Mouse (Mus musculus): ENCODE measurements around the gene Nat8f6. TPM values are rescaled to one million over a fixed set of nuclear protein-coding genes. Genes with fewer than 3 reads are reported as not detected.
"Not testable (repeated sequence)": the region's sequence is repeated elsewhere in the genome, so short reads cannot be mapped to it uniquely, and the experiment has no call there.

Gene Nat8f6
- polyA plus RNA-seq, 1 experiment from 2014 or later: not detected

DNA sequence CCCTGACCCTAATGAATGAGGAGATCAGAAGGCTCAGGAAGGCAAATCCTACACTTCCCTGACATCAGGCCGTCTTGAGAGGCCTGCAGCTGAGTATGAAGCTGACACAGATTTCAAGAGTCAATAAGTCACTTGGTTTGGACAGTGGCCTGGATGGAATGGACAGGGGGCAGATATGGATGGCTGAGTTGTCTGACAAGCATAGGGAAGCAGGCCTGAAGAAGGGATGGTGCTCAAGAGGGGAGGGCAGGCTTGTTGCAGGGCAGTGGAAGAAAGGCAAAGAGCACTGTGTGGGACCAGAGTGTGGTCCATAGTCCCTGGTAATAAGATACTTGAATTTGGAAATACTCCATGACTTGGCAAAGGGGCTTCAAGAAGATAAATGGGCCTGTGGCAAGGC is 8.7 kb upstream of the Nat8f6 start:
- no peaks in the 10 kb centered on the region for H3K27me3 ChIP-seq (replicated peaks; ENCODE audit: control insufficient read depth, insufficient read depth, low read length)
- no peak overlapping the region for H3K4me3 ChIP-seq (ENCODE audit: low read depth, low read length)
- ATAC-seq (ENCODE audit: low read depth) (no peak), DNase-seq (ENCODE audit: low spot score) (no peak)
- H3K36me3 ChIP-seq (ENCODE audit: control insufficient read depth, insufficient read depth, low read length): no peaks in the 10 kb centered on the region
- H3K9me3 ChIP-seq (ENCODE audit: control insufficient read depth, low read length): no peaks in the 10 kb centered on the region
- no peak overlapping the region for H3K4me2 ChIP-seq (ENCODE audit: low read depth, low read length)
- no peaks in the 10 kb centered on the region for H3K4me1 ChIP-seq (ENCODE audit: control insufficient read depth, insufficient read depth, low read length)
- 54% methylated on average over 1 of the region's 1 CpGs for WGBS
- H3K27ac ChIP-seq (replicated peaks; ENCODE audit: low read depth, low read length): no peak overlapping the region
- H3K9ac ChIP-seq (ENCODE audit: low read depth, low read length): no peak overlapping the region

DNA sequence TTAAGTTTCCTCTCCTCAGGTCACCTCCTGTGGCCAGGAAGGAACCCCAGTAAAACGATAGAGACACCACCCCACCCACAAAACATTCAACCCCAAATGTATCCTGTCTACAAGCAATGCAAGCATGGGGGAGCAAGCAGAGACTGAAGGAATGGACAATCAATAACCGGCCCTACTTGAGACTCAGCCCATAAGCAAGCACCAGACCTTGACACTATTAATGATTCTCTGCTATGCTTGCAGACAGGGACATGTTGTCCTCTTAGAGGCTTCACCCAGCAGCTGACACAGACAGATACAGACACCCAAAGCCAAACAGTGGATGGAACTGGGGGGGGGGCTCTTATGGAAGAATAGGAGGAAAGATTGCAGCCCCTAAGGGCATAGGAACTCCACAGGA is 5.1 kb upstream of the Nat8f6 start:
- WGBS: 87% methylated on average over 2 of the region's 2 CpGs

DNA sequence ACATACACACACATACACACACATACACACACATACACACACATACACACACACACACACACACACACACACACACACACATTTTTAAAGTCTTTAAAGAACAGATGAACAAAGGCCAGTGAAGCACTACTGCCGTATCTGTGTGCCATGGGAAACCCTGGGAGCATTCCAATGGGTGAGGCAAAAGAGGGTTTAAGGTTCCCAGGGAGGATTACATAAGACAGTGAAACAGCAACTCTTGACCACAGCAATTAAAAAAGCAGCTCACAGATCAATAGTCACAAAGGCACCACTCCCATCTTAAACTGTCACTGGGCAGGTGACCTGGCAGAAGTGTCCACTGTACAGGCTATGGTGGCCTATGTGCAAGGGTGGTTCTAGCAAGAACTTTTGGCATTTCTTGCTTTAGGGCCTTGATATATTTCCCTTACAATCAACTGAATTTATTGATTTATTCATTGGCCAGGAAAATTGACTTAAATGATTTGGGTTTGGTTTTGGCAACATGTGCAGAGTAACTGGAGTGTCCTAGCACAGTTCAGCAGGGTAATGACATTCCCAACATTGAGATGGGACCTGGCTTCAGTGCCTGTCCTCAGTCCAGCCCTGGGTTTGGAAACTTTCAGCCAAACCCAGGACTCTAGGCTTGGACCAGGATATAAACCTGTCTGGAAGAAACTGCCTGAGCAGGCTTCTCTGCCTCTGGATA is 2.8 kb upstream of the Nat8f6 start:
- no peak for DNase-seq (ENCODE audit: low spot score)
- H3K4me2 ChIP-seq (ENCODE audit: low read depth, low read length): no peak overlapping the region
- H3K27me3 ChIP-seq (replicated peaks; ENCODE audit: control insufficient read depth, insufficient read depth, low read length): no peaks in the 10 kb centered on the region
- H3K36me3 ChIP-seq (ENCODE audit: control insufficient read depth, insufficient read depth, low read length): no peaks in the 10 kb centered on the region
- H3K4me1 ChIP-seq (ENCODE audit: control insufficient read depth, insufficient read depth, low read length): no peaks in the 10 kb centered on the region
- ATAC-seq (ENCODE audit: low read depth): no peak
- WGBS: 89% methylated on average over 1 of the region's 1 CpGs
- H3K9me3 ChIP-seq (ENCODE audit: control insufficient read depth, low read length): no peaks in the 10 kb centered on the region
- H3K4me3 ChIP-seq (ENCODE audit: low read depth, low read length): no peak overlapping the region
- no peak overlapping the region for H3K9ac ChIP-seq (ENCODE audit: low read depth, low read length)
- H3K27ac ChIP-seq (replicated peaks; ENCODE audit: low read depth, low read length): no peak overlapping the region

More for the DNA sequence above, 5.1 kb upstream of the Nat8f6 start:
- Histone ChIP-seq H3K27ac (replicated peaks; ENCODE audit: low read depth, low read length) (no peak overlapping the region), H3K9ac (ENCODE audit: low read depth, low read length) (no peak overlapping the region), H3K4me2 (ENCODE audit: low read depth, low read length) (no peak overlapping the region), H3K4me1 (ENCODE audit: control insufficient read depth, insufficient read depth, low read length) (no peaks in the 10 kb centered on the region), H3K4me3 (ENCODE audit: low read depth, low read length) (no peak overlapping the region), H3K36me3 (ENCODE audit: control insufficient read depth, insufficient read depth, low read length) (no peaks in the 10 kb centered on the region), H3K9me3 (ENCODE audit: control insufficient read depth, low read length) (no peaks in the 10 kb centered on the region), H3K27me3 (replicated peaks; ENCODE audit: control insufficient read depth, insufficient read depth, low read length) (no peaks in the 10 kb centered on the region)
- ATAC-seq (ENCODE audit: low read depth) (no peak), DNase-seq (ENCODE audit: low spot score) (no peak)

DNA sequence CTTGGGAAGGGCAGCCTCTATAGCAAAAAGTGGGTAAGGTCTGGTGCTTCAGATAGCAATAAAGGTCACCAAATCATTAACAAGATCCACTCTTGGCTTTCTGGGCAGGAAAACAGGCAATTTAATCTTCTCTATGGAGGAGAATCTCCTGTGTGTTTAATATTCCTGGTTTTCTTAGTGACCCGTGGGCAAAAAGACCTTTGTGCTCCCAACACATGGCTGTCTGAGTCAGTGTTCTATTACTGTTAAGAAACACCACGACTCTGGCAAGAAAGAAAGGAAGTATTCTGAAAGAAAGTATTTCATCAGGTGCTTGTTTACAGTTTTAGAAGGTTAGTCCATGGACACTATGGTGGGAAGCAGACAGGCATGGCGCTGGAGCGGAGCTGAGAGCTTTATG is 1.5 kb upstream of the Nat8f6 start:
- Histone ChIP-seq H3K9me3 (ENCODE audit: control insufficient read depth, low read length) (no peaks in the 10 kb centered on the region), H3K27me3 (replicated peaks; ENCODE audit: control insufficient read depth, insufficient read depth, low read length) (no peaks in the 10 kb centered on the region), H3K9ac (ENCODE audit: low read depth, low read length) (no peak overlapping the region), H3K4me3 (ENCODE audit: low read depth, low read length) (no peak overlapping the region), H3K4me2 (ENCODE audit: low read depth, low read length) (no peak overlapping the region), H3K27ac (replicated peaks; ENCODE audit: low read depth, low read length) (no peak overlapping the region), H3K4me1 (ENCODE audit: control insufficient read depth, insufficient read depth, low read length) (no peaks in the 10 kb centered on the region), H3K36me3 (ENCODE audit: control insufficient read depth, insufficient read depth, low read length) (no peaks in the 10 kb centered on the region)
- ATAC-seq (ENCODE audit: low read depth) (no peak), DNase-seq (ENCODE audit: low spot score) (no peak)
- WGBS: 85% methylated on average over 4 of the region's 4 CpGs

DNA sequence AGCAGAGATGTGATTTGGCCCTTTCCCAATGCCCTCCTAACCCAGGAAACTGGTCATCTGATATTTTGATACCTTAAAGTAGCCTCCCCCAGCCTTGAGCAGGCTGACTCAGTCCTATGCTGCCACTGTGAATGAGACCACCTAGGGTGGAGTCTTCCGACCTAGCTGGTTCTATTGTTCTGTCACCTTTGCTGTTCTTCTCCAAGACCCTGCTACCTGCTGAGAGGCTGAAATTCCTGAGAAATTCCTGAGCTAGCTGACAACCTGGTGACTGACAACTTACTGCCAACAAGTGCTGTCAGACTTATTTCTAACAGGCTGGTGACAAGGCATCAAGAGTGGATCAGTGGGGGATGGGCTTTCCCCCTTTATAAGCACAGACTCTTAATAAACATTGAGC is 2.4 kb downstream of the Nat8f6 start:
- DNase-seq (ENCODE audit: low spot score) (no peak), ATAC-seq (ENCODE audit: low read depth) (no peak)
- Histone ChIP-seq H3K9me3 (ENCODE audit: control insufficient read depth, low read length) (no peaks in the 10 kb centered on the region), H3K4me2 (ENCODE audit: low read depth, low read length) (no peak overlapping the region), H3K27ac (replicated peaks; ENCODE audit: low read depth, low read length) (no peak overlapping the region), H3K27me3 (replicated peaks; ENCODE audit: control insufficient read depth, insufficient read depth, low read length) (no peaks in the 10 kb centered on the region), H3K36me3 (ENCODE audit: control insufficient read depth, insufficient read depth, low read length) (no peaks in the 10 kb centered on the region), H3K4me1 (ENCODE audit: control insufficient read depth, insufficient read depth, low read length) (no peaks in the 10 kb centered on the region), H3K4me3 (ENCODE audit: low read depth, low read length) (no peak overlapping the region), H3K9ac (ENCODE audit: low read depth, low read length) (no peak overlapping the region)
- WGBS: 43% methylated on average over 1 of the region's 1 CpGs

DNA sequence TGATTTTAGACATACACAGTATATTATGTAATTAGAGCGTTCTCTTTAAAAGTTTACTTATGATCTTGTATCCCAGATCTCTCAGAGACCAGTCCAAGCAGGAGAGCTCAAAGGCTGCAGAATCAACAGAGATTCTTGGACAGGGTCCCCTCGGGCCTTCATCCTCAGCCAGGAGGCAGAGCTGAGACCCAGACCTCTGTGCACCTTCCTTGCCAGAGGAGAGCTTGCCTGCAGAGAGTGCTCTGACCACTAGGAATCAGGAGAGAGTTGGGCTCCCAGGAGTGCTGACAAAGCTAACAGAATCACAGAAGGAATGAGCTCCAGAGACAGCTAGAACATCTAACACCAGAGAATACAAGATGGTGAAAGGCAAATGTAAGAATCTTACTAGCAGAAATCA is 7.4 kb downstream of the Nat8f6 start:
- no peak overlapping the region for H3K4me3 ChIP-seq (ENCODE audit: low read depth, low read length)
- no peak overlapping the region for H3K4me2 ChIP-seq (ENCODE audit: low read depth, low read length)
- H3K27ac ChIP-seq (replicated peaks; ENCODE audit: low read depth, low read length): no peak overlapping the region
- no peaks in the 10 kb centered on the region for H3K27me3 ChIP-seq (replicated peaks; ENCODE audit: control insufficient read depth, insufficient read depth, low read length)
- H3K36me3 ChIP-seq (ENCODE audit: control insufficient read depth, insufficient read depth, low read length): no peaks in the 10 kb centered on the region
- no peak for DNase-seq (ENCODE audit: low spot score)
- H3K9ac ChIP-seq (ENCODE audit: low read depth, low read length): no peak overlapping the region
- 85% methylated on average over 2 of the region's 2 CpGs for WGBS
- ATAC-seq (ENCODE audit: low read depth): no peak
- no peaks in the 10 kb centered on the region for H3K4me1 ChIP-seq (ENCODE audit: control insufficient read depth, insufficient read depth, low read length)
- no peaks in the 10 kb centered on the region for H3K9me3 ChIP-seq (ENCODE audit: control insufficient read depth, low read length)

DNA sequence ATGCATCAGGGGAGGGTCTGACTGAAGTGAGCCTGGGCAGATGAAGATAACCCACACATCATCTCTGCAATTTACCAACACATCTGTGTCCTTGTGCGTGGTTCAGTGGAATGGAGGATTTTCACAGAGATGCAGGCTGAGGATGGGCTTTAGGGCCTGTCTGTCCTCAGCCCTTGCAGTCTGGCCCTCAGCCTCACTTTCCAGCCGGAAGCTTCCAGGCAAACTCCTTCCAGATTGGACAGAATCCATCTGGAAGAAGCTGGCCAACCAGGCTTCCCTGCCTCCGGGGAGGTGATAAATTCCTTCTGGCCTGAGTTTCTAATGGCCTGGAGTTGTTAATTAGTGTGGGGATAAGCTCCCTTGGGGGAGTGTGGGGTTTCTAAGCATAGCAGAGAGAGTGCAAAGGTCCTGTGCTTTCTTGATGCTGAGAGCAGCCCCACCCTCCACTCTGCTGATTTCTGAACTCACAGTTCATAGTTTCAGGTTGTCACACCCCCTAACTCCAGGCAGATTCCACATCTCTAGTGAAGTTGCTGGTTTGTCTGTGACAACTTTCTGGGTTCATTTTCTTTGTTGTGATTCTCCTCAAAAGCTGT is 9.7 kb downstream of the Nat8f6 start:
- H3K9ac ChIP-seq (ENCODE audit: low read depth, low read length); DNase-seq (ENCODE audit: low spot score); H3K27me3 ChIP-seq (replicated peaks; ENCODE audit: control insufficient read depth, insufficient read depth, low read length); ATAC-seq (ENCODE audit: low read depth); H3K4me1 ChIP-seq (ENCODE audit: control insufficient read depth, insufficient read depth, low read length); H3K9me3 ChIP-seq (ENCODE audit: control insufficient read depth, low read length); H3K27ac ChIP-seq (replicated peaks; ENCODE audit: low read depth, low read length); H3K4me3 ChIP-seq (ENCODE audit: low read depth, low read length); H3K4me2 ChIP-seq (ENCODE audit: low read depth, low read length); H3K36me3 ChIP-seq (ENCODE audit: control insufficient read depth, insufficient read depth, low read length): not testable (repeated sequence)
- 63% methylated on average over 2 of the region's 3 CpGs for WGBS

DNA sequence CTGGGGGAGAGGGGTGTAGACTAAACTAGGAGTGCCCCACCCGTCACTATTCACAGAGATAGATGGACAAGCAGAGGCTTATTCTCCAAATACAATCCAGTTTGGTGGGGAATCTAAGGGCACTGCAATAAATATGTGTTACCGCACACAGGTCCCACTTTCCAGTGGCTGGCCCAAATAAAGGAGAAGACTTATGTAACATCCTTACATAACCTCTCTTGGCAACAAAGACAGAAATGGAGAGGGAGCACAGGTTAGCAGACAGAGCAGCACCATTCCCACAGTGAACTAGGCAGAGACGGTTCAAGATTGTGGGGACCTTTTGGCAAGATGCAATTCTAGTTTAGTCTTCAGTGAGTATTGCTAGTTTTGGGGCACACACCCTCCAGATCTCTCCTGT is 10.2 kb downstream of the Nat8f6 start:
- not testable (repeated sequence) for DNase-seq (ENCODE audit: low spot score); H3K9me3 ChIP-seq (ENCODE audit: control insufficient read depth, low read length); H3K9ac ChIP-seq (ENCODE audit: low read depth, low read length); H3K4me3 ChIP-seq (ENCODE audit: low read depth, low read length); H3K4me1 ChIP-seq (ENCODE audit: control insufficient read depth, insufficient read depth, low read length); H3K36me3 ChIP-seq (ENCODE audit: control insufficient read depth, insufficient read depth, low read length); ATAC-seq (ENCODE audit: low read depth); H3K27me3 ChIP-seq (replicated peaks; ENCODE audit: control insufficient read depth, insufficient read depth, low read length); H3K4me2 ChIP-seq (ENCODE audit: low read depth, low read length); H3K27ac ChIP-seq (replicated peaks; ENCODE audit: low read depth, low read length)
- WGBS: 97% methylated on average over 2 of the region's 3 CpGs

DNA sequence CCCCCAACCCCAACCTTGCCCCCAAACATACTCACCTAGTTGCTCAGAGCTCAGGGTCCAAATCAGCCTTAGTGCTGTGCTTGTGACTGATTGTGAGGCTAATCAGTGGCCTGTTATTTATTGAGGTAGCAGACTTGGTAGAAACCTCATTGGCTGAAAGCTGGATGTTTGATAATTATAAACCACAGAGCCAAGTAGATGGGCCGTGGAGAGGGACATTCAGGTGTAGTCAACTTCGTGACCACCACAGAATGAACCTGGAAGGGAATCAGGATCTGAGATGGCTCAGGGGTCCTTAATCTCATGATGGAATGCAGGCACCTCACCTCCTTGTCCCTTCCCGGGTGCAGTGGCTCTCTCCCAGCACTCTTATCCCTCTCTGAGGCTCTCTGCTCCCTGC is 11.0 kb downstream of the Nat8f6 start:
- H3K9ac ChIP-seq (ENCODE audit: low read depth, low read length); H3K27ac ChIP-seq (replicated peaks; ENCODE audit: low read depth, low read length); H3K9me3 ChIP-seq (ENCODE audit: control insufficient read depth, low read length); H3K27me3 ChIP-seq (replicated peaks; ENCODE audit: control insufficient read depth, insufficient read depth, low read length); H3K4me2 ChIP-seq (ENCODE audit: low read depth, low read length); H3K4me1 ChIP-seq (ENCODE audit: control insufficient read depth, insufficient read depth, low read length); H3K4me3 ChIP-seq (ENCODE audit: low read depth, low read length); ATAC-seq (ENCODE audit: low read depth); H3K36me3 ChIP-seq (ENCODE audit: control insufficient read depth, insufficient read depth, low read length); DNase-seq (ENCODE audit: low spot score): not testable (repeated sequence)
- WGBS: 76% methylated on average over 2 of the region's 3 CpGs
